Mouse (Mus musculus) ES-E14 (cell line): Measurements from ENCODE around the gene Sphk1.

Experiments
- CHD2 ChIP-seq: IDR thresholded peaks from 2 replicates; pipeline ENCODE4 v1.6.1; 2014; ENCODE audit warnings: mild to moderate bottlenecking, low read depth, low read length, inconsistent platforms
- HCFC1 ChIP-seq: IDR thresholded peaks from 2 replicates; pipeline ENCODE4 v1.6.1; 2012; ENCODE audit warnings: low read length, inconsistent platforms, borderline replicate concordance; ENCODE audit not compliant: insufficient read depth
- MAFK ChIP-seq: IDR thresholded peaks from 2 replicates; pipeline ENCODE4 v1.6.1; 2014; ENCODE audit warnings: mild to moderate bottlenecking, low read depth, low read length, inconsistent platforms; ENCODE audit not compliant: insufficient read depth
- ZC3H11A ChIP-seq: IDR thresholded peaks from 2 replicates; pipeline ENCODE4 v1.6.1; 2012; ENCODE audit warnings: low read depth, mild to moderate bottlenecking, inconsistent platforms, low read length, borderline replicate concordance
- ZNF384 ChIP-seq: IDR thresholded peaks from 2 replicates; pipeline ENCODE4 v1.6.1; 2012; ENCODE audit warnings: low read depth, low read length, inconsistent platforms

DNA sequence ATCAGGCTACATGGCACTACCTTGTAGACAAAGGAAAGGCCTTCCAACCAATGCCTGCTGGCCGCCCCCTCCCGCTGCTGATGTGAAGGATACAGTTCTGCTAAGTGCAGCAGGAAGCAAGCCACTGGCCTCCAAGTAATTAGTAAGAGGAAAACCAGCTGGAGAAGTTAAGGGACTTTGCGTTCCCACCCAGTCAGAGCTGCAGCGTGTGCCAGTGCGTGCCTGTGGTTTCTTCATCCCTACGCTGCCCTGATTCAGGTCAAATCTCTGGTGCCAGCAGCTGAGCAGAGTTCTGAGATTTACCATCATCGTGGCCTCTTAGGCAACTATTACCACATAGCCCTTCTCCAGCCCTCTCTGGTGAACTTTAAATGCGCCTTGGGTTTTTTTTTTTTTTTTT, 12.2 kb upstream of the Sphk1 start:
- no peak for TF ChIP-seq HCFC1
- TF ChIP-seq CHD2, result no peak
- TF ChIP-seq MAFK, result no peak
- TF ChIP-seq ZC3H11A, result no peak
- no peak for TF ChIP-seq ZNF384
